Mouse (Mus musculus) myocyte (in vitro differentiated cells): Measurements from ENCODE around the gene Xxylt1.

Source experiments
- CEBPB ChIP-seq: IDR thresholded peaks from 2 replicates; pipeline ENCODE4 v1.6.1; 2011; ENCODE audit warnings: mild to moderate bottlenecking, moderate library complexity; ENCODE audit not compliant: poor library complexity, insufficient read depth, severe bottlenecking
- E2F4 ChIP-seq: IDR thresholded peaks from one replicate; pipeline ENCODE4 v1.6.1; 2011; ENCODE audit warnings: mild to moderate bottlenecking, control low read depth, moderate library complexity; ENCODE audit not compliant: insufficient read depth
- MAX ChIP-seq: IDR thresholded peaks from one replicate; pipeline ENCODE4 v1.6.1; 2011; ENCODE audit warnings: low read depth, mild to moderate bottlenecking, control low read depth
- MYOD1 ChIP-seq, 3 experiments: IDR thresholded peaks; one replicate each; pipeline ENCODE4 v1.6.1; 2011; ENCODE audit warnings: control low read depth in 2 of 3, low read depth in 2 of 3, mild to moderate bottlenecking in 2 of 3, moderate library complexity in 1 of 3; ENCODE audit not compliant: insufficient read length in 2 of 3, control insufficient read depth in 1 of 3
- MYOG ChIP-seq, 3 experiments: IDR thresholded peaks; one replicate each; pipeline ENCODE4 v1.6.1; 2011; ENCODE audit warnings: control low read depth in 2 of 3, low read depth in 2 of 3, mild to moderate bottlenecking in 2 of 3; ENCODE audit not compliant: insufficient read length in 2 of 3, control insufficient read depth in 1 of 3, insufficient read depth in 1 of 3
- POLR2A ChIP-seq: IDR thresholded peaks from one replicate; pipeline ENCODE4 v1.6.1; 2011; ENCODE audit warnings: low read depth, mild to moderate bottlenecking, control low read depth, moderate library complexity; ENCODE audit not compliant: insufficient read length
- POLR2AphosphoS2 ChIP-seq: IDR thresholded peaks from one replicate; pipeline ENCODE4 v1.6.1; 2011; ENCODE audit warnings: low read depth, control low read depth; ENCODE audit not compliant: insufficient read length
- SRF ChIP-seq: IDR thresholded peaks from one replicate; pipeline ENCODE4 v1.6.1; 2011; ENCODE audit warnings: low read depth; ENCODE audit not compliant: control insufficient read depth, insufficient read length
- TCF12 ChIP-seq: IDR thresholded peaks from one replicate; pipeline ENCODE4 v1.6.1; 2011; ENCODE audit warnings: mild to moderate bottlenecking, control low read depth; ENCODE audit not compliant: poor library complexity, insufficient read depth, severe bottlenecking
- TCF3 ChIP-seq: IDR thresholded peaks from one replicate; pipeline ENCODE4 v1.6.1; 2011; ENCODE audit warnings: low read depth, control low read depth; ENCODE audit not compliant: insufficient read length
- USF1 ChIP-seq: IDR thresholded peaks from one replicate; pipeline ENCODE4 v1.6.1; 2011; ENCODE audit warnings: low read depth, mild to moderate bottlenecking, control low read depth, moderate library complexity

GRCm38 (mm10) chr16:31046217-31046659 lies 35.0 kb downstream of the Xxylt1 start:
- TF ChIP-seq POLR2A (no peak), E2F4 (no peak), MAX (no peak), USF1 (no peak), TCF12 (no peak), MYOG (IDR thresholded peaks at IDR 0.05; ENCODE audit: control insufficient read depth in 1 of 3, insufficient read depth in 1 of 3, insufficient read length in 2 of 3, low read depth in 2 of 3) (peak in 2 of 3 experiments; percentile 8 to 38), CEBPB (no peak), POLR2AphosphoS2 (no peak), TCF3 (no peak), SRF (no peak), MYOD1 (IDR thresholded peaks at IDR 0.05; ENCODE audit: control insufficient read depth in 1 of 3, insufficient read length in 2 of 3, low read depth in 2 of 3) (peak in 1 of 3 experiments; percentile 46)
